Mouse (Mus musculus) right cerebral cortex, adult 18-20 months (tissue): ENCODE data around the gene Mob3a.
A peak's percentile ranks its signal among the peaks of the same experiment; 100 is the strongest.

Experiments
- DNase-seq: peaks from one replicate; pipeline ENCODE4 v3.0.0; 2022; ENCODE audit warnings: mixed read lengths

The Mob3a gene

DNA sequence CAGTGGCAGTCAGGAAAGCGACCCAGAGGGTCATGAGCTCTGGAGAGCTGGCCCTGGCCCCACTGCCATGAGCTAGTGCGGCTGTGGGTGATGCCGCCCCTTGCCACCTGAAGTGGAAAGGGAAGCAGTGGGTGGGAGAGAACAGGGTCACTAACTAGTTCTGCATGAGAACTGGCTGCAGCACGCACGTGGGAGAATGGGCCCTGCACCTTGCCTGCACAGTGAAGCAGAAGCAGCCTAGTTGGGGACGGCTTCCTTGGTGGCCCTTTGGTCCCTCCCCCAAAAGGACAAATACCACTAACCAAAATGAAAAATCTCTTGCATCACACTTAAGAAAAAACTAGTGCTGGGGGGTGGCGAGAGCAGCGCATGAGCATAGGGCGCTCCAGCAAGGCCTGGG lies 3.2 kb downstream of the Mob3a start:
- no peak for DNase-seq

DNA sequence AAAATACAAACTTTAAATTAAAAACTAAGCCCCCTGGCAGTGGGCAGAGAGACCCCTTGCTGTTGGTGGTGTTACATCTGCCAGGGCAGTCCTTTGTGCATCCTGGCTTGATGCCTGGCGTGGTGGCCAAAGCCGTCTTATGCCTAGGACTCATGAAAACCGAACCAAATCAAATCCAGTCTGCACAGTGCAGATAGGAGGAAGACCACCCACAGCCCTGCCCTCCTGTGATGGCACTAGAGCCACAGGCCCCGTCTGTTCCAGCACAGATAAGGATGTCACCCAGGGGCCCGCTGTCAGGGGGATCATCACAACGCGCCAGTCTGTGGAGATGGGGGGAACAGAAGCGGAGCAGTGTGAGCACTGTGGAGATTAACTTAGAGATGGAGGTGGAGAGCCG lies 4.0 kb downstream of the Mob3a start:
- DNase-seq: no peak

DNA sequence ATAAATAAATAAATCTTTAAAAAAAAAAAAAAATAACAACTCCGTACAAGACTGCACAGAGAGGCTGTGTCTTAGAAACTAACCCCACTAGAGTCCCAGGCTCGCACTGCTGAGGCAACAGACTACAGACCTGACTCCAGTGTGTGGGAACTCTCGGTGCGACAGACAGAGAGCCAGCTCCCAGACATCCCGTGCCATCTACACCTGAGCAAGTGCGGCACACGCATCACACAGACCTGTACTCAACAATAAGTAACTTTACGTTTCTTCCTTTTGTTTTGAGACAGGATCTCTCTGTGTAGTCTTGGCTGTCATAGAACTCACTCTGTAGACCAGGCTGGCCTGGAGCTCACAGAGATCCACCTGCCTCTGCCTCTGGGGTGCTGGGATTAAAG lies 4.4 kb downstream of the Mob3a start:
- no peak for DNase-seq

DNA sequence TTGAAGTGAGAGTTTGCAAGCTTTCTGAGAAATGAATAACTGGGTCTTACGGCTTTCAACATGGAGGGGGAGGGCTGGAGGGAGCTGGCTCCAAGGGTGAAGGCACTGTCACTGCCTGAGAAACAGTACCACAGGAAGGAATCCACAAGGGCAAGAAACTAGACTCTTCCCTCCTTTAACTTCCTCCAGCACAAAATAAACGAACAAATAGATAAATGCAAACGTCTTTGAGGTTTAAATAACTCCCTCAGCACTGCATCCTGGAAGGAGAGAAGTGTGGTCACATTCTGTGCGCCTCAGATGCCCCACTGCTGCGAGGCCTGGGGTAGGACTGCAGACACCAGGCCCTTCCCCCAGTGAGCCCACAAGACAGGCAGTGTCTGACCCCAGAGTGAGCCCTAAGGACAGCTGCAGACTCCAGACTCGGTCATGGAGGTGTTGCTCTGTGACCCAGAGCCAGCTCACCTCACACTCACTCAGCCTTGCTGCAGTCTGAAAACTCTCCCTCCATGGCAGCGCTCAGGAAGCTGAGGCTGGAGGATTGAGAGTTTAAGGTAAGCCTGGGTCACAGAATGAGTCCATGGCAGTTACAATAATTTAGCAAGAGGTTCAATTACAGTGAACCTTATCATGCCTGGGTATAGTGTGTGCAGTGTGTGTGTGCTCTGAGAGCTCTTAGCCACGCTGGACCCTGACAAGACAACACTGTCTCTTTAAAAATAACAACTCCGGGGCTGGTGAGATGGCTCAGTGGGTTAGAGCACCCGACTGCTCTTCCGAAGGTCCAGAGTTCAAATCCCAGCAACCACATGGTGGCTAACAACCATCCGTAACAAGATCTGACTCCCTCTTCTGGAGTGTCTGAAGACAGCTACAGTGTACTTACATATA lies 5.0 kb downstream of the Mob3a start:
- no peak for DNase-seq

DNA sequence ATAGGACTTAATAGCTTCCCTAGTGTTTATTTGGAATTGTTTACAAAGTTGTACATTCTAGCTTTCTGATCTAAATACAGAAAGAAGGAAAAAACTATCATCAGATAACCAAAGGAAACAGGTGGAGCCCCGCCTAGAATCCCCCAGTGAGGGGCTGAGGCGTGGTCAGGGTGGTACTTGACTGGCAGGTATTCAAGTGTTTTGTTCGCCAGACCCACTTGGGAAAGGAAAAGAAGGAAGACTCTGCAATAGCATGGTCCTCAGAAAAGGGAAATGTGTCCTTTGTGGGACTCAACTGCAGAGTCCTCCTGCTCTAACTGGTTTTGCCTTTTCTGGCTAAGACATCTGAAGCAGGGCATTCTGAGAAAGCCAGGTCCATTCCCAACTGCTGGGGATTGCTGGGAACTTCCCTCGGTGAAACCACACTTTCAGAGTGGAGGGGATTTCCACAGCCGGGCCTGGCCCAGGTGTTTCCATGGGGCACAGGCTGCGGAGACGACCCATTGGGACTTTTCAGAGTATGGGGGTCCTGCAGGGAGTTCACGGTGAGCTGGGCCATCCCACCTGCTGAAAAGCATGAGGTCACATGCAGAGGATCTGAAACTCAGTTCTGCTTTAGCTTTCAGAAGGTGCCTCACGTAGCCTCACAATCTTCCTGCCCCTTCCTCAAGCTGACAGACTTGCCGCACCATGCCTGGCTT lies 5.8 kb downstream of the Mob3a start:
- DNase-seq: no peak

DNA sequence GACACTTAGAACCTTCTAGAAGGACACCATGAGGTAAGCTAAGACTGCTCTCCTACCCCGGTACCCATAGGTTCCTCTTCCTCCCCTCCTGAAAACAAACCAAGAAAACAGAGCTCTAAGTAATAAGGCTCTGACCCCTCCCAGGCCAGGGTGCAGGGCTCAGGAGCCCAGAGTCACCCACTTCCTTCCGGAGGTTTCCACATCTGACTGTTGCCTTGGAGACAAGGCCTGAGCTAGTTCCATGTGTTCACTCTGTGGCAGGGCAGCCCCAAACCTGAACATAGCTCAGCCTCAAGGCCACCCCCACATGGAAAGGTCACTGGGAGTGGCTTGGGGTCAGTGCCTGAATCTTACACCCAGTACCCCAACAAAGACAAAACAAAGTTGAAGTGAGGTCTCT lies 6.6 kb downstream of the Mob3a start:
- DNase-seq: no peak

DNA sequence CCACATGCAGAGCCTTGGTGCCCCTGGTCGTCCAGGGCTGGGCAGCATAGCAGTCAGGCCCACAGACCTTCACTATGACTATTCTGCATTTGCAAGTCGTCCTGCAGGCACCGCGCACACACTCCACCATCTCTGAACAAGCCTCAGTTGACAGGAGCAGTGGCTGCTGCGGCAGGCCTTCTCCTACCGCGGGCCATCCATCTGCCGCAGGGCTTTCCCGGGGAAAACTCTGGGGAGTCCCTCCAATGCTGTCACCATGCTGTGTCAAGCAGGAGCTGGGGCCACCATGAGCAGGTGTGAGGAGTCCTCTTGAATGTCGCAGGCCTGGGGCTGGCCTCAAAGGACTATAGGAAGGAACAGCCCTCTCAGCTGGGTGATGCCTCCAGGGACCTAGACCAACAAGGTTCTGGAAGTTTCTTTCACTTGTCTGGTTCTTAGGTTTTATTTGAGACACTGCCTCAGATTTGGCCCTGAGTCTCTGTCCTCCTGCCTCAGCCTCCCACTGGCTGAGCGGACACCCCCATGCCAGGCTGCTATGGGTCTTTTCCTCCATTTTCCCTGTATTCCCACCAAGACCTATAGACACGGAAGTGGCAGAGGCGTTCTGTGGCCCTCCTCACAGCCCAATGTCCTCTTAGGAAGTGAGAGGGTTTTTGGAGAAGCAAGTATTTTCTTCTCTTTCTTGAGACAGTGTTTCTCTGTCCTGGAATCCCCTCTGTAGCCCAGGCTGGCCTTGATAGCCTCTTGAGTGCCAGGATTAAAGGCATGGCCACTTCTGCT lies 7.4 kb downstream of the Mob3a start:
- DNase-seq: no peak

DNA sequence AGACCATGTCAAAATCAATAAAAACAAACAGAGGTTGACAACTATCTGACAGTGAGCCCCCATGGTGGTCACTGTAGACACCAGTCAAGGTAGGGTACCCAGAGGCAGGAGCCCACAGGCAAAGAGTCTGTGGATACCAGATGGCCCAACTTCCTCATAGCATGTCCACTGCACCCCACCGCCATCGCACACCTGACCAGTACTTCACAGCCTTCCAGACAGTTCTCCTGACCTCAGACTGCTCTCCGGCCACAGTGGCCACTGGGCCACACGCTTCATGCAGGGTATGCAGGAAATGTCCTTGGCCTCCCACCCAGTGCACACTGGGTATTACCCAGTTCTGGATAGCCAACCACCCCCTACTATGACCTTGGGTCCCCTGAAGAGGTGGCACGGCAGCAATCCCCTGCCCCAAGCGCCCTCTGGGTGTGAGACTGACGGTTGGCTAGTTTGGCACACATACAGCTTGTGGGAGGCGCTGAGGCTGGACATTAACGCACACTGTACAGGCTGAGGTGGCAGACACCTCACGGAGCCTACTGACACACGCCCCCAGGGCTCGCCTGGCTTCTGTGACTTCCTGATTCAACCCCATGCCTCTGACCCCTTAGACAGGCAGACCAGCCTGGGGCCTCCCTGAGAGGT lies 8.3 kb downstream of the Mob3a start:
- DNase-seq: no peak

DNA sequence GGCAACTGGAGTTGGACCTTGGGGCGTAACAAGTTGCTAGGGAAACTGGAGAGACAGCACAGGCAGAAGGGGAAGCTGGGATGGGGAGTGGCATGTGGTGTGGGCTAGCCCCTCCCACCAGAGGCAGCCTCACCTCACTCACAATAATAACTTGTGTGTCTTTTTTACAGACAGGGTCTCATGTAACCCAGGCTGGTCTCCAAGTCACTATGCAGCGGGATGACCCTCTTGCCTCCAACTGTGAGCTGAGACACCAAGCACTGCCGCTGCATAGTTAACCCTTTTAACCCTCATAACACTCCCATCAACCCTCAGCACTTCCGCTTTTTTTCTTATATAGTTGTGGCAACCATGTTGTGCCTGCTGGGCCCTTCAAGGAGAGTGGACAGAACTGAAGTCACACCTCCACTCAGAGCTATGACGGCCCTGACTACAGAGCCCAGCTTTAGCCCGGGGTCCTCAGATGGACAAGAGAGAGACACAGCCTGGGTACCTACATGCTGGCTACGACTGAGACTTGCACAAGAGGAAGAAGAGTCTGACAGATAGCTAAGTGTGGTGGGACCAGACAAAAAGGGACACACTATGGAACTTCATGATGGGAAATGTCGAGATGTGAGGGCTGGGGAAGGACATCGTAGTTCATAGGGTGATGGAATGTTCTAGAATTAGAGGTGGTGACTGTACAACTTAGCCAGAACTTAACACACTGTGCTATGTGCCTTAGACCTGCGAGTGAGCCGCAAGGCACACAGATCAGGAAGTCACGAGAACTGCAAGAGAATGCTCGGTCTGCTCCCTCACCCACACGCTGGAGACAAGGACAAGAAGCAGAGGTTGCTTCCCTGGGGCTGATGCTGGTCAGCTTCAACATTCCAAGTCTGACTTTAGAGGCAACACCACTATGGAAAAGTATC lies 9.3 kb downstream of the Mob3a start:
- DNase-seq: no peak

DNA sequence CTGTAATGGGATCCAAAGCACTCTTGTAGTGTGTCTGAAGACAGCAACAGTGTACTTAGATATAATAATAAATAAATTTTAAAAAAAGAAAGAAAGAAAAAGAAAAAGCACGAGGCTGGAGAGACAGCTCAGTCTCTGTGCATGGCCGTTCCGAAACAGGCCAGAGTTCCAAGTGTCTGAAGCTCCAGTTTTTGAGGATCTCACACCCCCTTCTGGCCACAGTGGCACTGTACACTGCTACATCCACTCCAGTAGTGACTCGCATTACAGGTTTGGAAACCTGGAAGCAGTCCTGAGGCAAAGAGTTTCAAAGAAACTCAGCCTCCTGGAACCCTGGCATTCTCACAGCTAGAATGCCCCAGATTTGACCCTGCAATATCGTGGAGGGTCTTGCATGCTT lies 13.9 kb downstream of the Mob3a start:
- DNase-seq: peak; percentile 54

DNA sequence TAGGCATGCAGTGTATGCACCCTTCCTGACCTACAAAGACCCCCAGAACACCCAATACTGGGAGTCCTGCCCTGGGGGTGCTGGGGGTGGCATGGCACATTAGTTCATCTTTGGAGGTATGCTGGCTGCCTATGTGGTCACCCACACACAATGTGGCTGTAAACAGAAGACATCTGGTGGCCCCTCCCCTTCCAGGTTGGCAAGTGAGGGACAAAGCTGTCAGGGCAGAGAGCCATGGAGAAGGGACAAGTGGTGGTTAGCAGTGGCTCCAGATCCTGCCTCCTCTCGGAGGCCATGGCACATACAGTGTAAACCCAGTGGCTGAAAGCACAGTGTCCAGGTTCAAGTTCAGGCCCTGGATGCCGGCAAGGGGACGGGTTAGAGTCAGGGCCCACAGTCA lies 15.2 kb downstream of the Mob3a start:
- no peak for DNase-seq

DNA sequence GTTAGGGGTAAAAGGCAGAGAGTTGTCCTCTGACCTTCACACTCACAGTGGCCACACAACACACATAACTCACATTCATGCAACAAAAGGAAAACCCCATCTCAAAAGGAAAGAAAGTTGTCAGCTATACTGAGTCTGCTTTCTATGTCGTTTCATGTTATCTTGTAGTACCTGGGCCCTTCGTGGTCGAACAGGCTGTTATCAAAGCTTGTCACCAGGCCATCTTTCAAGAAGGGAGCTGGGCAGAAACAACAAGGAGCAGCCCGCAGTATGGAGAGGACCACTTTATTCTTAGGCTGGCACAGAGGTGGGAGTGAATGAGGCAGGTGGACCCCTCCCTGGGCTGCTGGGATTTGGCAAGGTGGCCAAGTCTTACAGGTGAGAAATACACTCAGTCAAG lies 16.8 kb downstream of the Mob3a start:
- no peak for DNase-seq

DNA sequence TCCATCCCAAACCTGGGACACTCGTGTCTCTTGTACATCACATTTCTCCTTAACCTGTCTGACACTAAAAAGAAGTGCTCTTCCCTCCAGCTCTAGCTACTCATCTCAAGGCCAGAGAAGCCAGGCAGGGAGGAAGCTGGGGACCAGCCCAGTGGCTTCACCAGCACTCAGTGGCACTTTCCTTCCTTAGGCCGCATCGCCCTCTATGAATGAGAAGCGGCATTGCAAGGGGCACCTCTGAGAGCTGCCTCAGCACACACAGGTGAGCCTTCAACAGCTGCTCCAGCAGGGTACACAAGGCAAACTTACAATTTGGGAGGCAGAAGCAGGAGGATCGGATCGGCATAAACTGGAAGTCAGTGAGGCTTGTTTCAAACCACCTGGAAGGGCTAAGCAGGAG lies 17.6 kb downstream of the Mob3a start:
- DNase-seq: no peak

DNA sequence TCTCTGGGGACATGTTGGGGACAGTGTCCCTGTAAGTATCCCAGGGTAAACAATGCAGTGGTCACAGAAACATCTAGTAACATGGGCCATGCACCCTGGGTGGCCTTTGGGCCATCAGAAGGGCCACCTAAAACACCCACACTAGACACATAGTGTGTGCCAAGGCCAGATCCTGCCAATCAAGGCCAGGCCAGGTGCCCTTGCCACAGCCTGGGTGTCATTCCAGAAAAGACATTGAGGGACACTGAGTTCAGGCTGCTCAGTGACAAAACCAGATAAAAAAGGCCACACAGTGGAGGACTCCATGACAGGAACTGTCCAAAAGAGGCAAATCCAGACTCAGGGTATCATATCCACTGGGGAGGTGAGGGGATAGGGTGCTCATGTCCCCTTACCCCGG lies 18.1 kb downstream of the Mob3a start:
- no peak for DNase-seq

DNA sequence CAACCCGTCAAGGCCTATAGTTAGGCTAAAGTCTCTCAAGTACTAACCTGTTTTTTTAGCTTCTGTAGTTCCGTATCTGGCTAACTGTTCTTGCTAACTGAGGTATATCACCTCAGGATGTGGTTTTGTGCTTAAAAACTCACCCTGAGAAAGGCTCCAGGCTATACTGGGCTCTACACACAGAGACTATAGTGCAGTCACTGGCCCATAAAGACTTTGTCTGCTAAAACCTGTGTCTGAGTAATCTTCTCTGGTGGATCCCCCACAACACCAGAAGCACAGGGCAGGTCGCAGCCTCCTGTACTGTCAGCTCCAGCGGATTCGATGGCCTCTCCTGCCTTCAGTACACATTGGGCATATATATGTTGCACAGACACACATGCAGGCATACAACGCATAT lies 19.8 kb downstream of the Mob3a start:
- DNase-seq: no peak

DNA sequence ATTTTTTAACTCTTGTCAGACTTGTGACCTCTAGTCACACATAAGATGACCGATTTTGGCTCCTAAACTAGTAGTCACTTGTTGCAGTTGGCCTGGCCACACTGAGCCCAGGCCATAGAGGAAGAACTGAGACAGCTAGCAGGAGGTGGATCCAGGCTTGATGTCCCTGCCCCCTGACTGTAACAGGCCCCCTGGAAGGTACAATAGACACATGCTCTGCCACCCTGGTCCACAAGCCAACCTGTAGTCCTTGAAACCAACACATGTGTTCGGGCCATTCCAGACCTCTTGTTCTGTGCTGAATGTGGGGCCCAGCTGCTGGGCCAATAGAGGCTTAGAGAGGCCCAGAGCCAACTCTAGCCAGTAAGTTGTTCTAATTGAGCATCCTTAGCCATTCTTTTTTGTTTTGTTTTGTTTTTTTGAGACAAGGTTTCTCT lies 21.5 kb downstream of the Mob3a start:
- no peak for DNase-seq

DNA sequence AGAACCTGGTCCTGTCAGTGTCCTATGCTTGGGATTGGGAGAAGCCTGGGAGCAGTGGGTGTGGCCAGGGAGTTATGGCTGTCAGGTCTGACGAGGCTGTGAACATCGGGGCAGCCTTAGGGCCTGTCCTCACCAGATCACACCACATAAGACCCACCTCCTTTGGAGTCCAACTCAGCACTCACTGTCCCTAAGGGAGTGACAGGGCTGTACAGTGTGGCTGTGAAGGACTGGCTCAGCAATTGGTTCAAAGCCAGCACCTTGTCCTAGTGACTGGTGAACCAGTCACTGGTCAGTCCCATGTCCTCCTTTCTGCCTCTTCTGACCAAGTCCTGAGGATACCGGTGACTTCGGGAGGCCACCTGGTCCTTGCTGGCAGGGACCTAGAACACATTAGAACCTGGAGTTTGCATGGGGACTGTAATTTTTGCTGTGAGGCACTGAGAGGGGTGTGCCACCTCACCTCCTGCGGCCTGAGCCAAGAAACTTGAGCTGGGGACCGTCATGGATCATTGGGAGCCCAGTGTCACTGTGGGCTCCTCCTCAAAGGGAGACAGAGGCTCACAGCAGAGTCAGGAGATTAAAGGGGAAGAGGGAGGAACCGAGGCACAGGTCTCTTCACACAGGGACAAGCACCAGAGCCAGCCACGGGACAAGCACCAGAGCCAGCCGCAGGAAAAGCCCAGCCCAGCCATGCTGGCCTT lies 22.1 kb downstream of the Mob3a start:
- no peak for DNase-seq

DNA sequence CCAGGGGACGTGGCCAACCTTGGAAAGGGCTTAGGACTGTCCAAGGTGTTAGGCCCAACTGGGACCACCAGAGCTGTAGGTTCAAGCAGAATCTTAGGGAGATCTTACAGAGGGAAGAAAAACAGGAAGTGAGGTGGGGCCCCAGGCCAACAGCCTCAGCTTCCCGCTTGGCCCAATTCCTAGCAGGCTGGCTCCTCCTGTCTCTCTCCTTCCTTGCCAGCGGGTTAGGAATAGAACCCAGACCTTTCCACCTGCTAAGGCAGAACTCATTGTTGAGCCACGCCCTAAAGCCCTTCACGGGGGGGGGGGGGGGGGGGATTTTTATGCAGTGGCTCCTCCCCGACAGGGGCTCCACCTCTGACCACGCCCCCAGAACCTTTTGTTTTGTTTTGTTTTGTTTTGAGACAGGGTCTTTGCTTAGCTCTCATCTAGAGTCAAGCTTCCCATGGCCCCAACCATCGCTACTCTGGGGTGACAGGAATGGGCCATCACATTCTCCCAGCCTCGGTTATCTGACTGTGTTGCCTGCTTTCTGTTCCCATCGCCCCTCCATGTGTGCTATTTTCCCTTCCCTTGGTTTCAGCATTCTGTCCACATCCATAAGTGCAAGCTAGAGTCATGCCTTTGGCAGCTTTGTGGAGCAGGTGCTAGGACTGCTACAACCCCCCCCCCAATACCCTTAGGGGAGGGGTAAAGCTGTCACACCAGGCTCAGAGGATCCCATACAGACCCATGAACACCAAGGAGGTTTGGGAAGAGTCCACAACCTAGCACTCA lies 23.0 kb downstream of the Mob3a start:
- DNase-seq: no peak

DNA sequence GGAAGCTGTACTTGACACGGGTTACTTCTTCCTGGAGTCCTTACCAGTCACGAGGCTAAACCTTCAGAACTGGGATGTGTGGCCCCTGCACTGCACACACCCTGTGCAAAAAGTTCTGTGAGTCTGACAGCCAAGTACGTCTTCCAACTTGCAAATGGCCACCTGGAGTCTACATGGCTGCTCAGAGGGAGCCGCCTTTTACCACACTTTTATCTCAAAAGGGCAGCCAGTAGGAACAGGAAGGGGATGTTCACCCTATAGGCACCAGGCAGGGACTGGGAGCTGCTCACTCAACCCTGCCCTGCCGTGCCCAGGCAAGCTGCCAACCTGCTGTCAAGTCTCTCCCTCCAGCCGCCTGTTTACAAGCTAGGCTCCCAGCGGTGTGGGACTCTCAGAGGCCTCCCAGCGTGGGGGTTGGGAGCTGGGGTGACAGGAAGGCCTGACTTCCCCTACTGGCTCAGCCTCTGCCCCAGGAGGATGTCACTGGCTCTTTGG lies 23.8 kb downstream of the Mob3a start, which contains the start of gene Mknk2:
Gene Mknk2 (minus strand): TSS at position 171 of the 495 bp plus-strand sequence.
- DNase-seq: peak; percentile 86
